Mouse (Mus musculus): ENCODE data around the gene Pabpn1l. TPM values are rescaled to one million over a fixed set of nuclear protein-coding genes. Genes with fewer than 3 reads are reported as not detected.

The Pabpn1l gene
- polyA plus RNA-seq, 1 experiment from 2014 or later, result 1.2 TPM

DNA sequence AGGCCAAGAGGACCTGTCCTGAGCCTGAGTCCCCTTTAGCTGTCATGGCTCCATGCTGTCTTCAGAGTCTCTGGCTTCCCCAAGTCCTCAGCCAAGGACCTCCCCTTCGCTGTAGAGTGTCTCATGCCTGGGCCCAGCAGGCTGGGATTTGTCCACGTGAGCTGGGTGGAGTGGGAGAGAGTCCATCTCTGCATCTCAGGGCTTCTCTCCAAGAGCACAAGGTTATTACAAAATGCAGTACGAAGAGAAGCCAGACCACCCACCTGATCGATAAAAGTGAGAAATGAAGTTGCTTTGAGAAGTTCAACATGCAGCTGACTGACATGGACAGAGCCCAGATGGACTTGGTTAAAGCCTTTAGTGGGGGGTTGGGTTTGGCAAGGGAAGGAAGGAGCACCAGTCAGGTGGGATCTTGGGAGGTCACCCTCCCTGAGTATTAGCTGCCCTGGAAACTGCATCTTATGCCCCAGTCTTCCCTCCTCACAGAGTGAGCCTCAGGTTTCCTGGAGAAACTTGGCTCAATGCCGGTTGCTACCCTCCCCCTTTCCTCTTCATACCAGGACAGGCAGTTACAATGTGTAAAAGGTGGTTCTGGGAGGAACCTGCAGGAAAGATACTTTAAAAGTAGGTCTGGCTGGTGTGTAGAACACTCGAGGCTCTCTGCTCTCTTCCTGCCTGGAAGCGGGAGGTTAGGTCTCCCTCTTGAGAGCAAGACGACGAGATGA is 6.2 kb downstream of the Pabpn1l start:
- Histone ChIP-seq H3K27ac (replicated peaks) (0 out of 2 replicates have a peak overlapping the region, but pooled peaks have one; percentile 7), H3K36me3 (0 out of 2 replicates have a peak, but pooled peaks cover 9% of the 10 kb centered on the region), H3K27me3 (no peaks in the 10 kb centered on the region), H3K4me3 (replicated peaks) (no peak overlapping the region), H3K4me1 (peaks cover 33% of the 10 kb centered on the region), H3K4me2 (replicated peaks) (no peak overlapping the region), H3K9me3 (replicated peaks) (no peaks in the 10 kb centered on the region), H3K9ac (no peak overlapping the region)
- ATAC-seq (ENCODE audit: insufficient number of reproducible peaks, low FRiP score, low TSS enrichment, low read depth), result no peak
- WGBS, result 51% methylated on average over 9 of the region's 9 CpGs

DNA sequence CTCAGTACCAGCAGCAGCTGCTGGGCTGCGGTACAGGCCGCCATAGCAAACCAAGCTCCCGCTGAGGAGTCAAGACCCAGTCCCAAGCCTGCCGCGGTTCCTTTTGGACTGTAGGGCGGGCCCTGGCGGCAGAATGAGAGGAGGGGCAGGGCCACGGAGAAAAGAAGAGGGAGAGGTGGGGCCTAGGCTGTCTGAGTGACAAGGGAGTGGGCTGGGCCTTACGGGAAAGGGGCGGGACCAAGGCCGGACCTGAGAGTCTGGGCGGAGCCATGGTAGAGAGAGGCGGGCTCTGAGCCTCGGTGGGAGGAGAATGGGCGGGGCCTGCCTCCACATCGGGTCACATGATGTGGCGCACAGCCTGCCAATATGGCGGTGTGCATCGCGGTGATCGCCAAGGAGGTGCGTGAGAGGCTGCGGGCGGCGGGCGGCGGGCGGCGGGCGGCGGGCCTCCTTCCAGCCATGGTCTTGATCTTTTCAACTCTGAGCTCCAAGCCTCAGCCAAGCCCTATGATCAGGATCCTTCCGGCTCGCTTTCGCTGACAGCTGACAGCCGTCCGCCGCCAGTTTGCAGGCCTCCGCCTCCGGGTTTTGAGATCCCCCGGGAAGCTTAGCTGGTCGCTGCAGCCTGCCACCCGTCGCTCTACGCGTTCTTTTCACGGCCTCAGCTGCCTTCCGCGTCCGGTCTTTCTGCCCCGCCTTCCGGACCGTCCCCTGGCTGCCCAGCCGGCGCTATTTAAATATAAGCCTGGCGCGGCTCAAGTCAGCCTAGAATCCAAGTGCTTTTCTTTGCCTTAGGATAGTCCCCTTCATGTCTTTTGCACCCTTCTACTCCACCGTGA is 11.0 kb downstream of the Pabpn1l start, which contains the start of the genes Galns and Trappc2l:
Galns (minus strand) TSS at position 169 of the 839 bp plus-strand sequence.
Trappc2l (plus strand) TSS at position 346 of the 839 bp plus-strand sequence.
- WGBS, result under 1% methylated on average over 57 of the region's 57 CpGs
- Histone ChIP-seq H3K9me3 (replicated peaks) (no peaks in the 10 kb centered on the region), H3K27ac (replicated peaks) (peak within 1 kb of the TSS; percentile 75), H3K4me1 (peaks cover 30% of the 10 kb centered on the region), H3K36me3 (0 out of 2 replicates have a peak, but pooled peaks cover 9% of the 10 kb centered on the region), H3K9ac (peak within 1 kb of the TSS; percentile 72), H3K4me2 (replicated peaks) (peak within 1 kb of the TSS; percentile 92), H3K27me3 (no peaks in the 10 kb centered on the region), H3K4me3 (replicated peaks) (peak within 1 kb of the TSS; percentile 75)
- ATAC-seq (ENCODE audit: insufficient number of reproducible peaks, low FRiP score, low TSS enrichment, low read depth), result peak; percentile 98

- peak; percentile 7; the same call in 1 of the 2 replicates for ATAC-seq (ENCODE audit: insufficient number of reproducible peaks, low FRiP score, low TSS enrichment, low read depth)
- Histone ChIP-seq H3K36me3 (0 out of 2 replicates have a peak, but pooled peaks cover 9% of the 10 kb centered on the region), H3K9ac (peak overlapping the region; percentile 72), H3K4me2 (replicated peaks) (peak overlapping the region; percentile 92), H3K4me3 (replicated peaks) (peak overlapping the region; percentile 75), H3K9me3 (replicated peaks) (no peaks in the 10 kb centered on the region), H3K27me3 (no peaks in the 10 kb centered on the region), H3K4me1 (peaks cover 22% of the 10 kb centered on the region), H3K27ac (replicated peaks) (peak overlapping the region; percentile 68; the same call in 1 of the 2 replicates)
- WGBS, result 2% methylated on average over 20 of the region's 20 CpGs
Measured at GRCm38 (mm10) chr8:122610612-122611277, 11.8 kb downstream of the Pabpn1l start.

DNA sequence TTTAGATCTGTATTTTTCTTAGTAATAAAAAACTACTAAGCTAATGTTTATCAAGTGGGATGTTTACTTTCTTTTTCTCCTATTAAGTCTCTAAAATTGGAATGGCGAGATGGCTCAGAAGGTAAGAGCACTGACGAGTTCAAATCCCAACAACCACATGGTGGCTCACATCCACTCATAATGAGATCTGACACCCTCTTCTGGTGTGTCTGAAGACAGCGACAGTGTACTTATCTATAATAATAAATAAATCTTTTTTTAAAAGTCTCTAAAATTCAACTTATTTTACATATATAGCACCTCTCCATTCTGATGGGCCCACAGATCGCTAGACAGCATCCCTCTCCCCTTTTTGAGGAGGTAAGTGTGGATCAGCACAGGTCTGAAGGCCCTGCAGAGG is 12.3 kb downstream of the Pabpn1l start:
- Histone ChIP-seq H3K27ac (replicated peaks) (no peak overlapping the region), H3K9ac (no peak overlapping the region), H3K36me3 (0 out of 2 replicates have a peak, but pooled peaks cover 9% of the 10 kb centered on the region), H3K9me3 (replicated peaks) (no peaks in the 10 kb centered on the region), H3K4me1 (peaks cover 22% of the 10 kb centered on the region), H3K4me2 (replicated peaks) (0 out of 2 replicates have a peak overlapping the region, but pooled peaks have one; percentile 92), H3K27me3 (no peaks in the 10 kb centered on the region), H3K4me3 (replicated peaks) (no peak overlapping the region)
- no peak for ATAC-seq (ENCODE audit: insufficient number of reproducible peaks, low FRiP score, low TSS enrichment, low read depth)
- 63% methylated on average over 4 of the region's 4 CpGs for WGBS

DNA sequence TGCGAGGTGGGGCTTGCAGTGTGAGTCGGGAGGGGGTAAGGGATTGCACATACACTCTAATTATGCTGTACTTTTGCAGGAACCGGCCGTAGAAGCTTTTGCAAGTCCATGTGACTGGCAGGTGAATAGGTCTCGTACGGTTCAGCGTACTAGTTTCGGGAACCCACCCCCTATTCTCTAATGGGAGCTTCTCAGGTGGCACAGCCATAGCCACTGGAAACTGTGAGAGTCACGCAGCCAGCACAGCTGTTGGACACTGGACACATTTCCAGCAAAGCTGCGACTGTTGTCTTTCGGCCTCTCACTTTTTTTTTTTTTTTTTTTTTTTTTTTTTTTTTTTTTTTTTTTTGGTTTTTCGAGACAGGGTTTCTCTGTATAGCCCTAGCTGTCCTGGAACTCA is 15.7 kb downstream of the Pabpn1l start:
- peaks cover 4% of the 10 kb centered on the region; the same call in 1 of the 2 replicates for H3K36me3 ChIP-seq

DNA sequence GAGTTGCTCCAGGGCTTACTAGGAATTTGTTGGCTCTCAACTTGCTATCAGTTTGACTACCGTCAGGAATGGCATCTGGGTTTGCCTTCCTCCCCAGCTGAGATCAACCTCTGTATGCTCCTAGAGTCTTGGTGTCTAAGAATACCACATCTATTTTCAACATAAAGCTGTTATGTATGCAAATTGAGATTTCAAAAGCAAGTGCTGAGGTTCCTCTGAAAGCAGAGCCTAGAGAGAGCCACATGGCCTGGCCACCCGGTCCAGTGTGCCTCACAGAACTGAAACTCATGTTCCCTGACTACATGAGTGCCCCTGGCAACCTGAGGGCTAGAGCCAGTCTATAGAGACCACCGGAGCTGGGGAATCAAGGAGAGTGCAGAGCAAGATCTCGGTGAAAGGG is 17.2 kb downstream of the Pabpn1l start:
- Histone ChIP-seq H3K4me2 (replicated peaks) (no peak overlapping the region), H3K9me3 (replicated peaks) (no peaks in the 10 kb centered on the region), H3K27me3 (no peaks in the 10 kb centered on the region), H3K4me1 (peaks cover 2% of the 10 kb centered on the region), H3K27ac (replicated peaks) (no peak overlapping the region), H3K36me3 (peaks cover 7% of the 10 kb centered on the region; the same call in 1 of the 2 replicates), H3K4me3 (replicated peaks) (no peak overlapping the region), H3K9ac (no peak overlapping the region)
- 65% methylated on average over 4 of the region's 4 CpGs for WGBS
- no peak for ATAC-seq (ENCODE audit: insufficient number of reproducible peaks, low FRiP score, low TSS enrichment, low read depth)

More for the DNA sequence above, 15.7 kb downstream of the Pabpn1l start:
- no peak overlapping the region for H3K27ac ChIP-seq (replicated peaks)
- H3K4me3 ChIP-seq (replicated peaks), result no peak overlapping the region
- WGBS, result 78% methylated on average over 11 of the region's 12 CpGs
- H3K4me1 ChIP-seq, result peaks cover 11% of the 10 kb centered on the region
- ATAC-seq (ENCODE audit: insufficient number of reproducible peaks, low FRiP score, low TSS enrichment, low read depth), result no peak
- H3K4me2 ChIP-seq (replicated peaks), result no peak overlapping the region
- H3K9ac ChIP-seq, result no peak overlapping the region
- no peaks in the 10 kb centered on the region for H3K9me3 ChIP-seq (replicated peaks)
- H3K27me3 ChIP-seq, result no peaks in the 10 kb centered on the region

GRCm38 (mm10) chr8:122604640-122605039 is 17.9 kb downstream of the Pabpn1l start:
- Histone ChIP-seq H3K27me3 (no peaks in the 10 kb centered on the region), H3K4me1 (no peaks in the 10 kb centered on the region), H3K27ac (replicated peaks) (no peak overlapping the region), H3K9ac (no peak overlapping the region), H3K36me3 (peaks cover 7% of the 10 kb centered on the region; the same call in 1 of the 2 replicates), H3K4me3 (replicated peaks) (no peak overlapping the region), H3K4me2 (replicated peaks) (no peak overlapping the region), H3K9me3 (replicated peaks) (no peaks in the 10 kb centered on the region)
- 62% methylated on average over 1 of the region's 1 CpGs for WGBS
- no peak for ATAC-seq (ENCODE audit: insufficient number of reproducible peaks, low FRiP score, low TSS enrichment, low read depth)

DNA sequence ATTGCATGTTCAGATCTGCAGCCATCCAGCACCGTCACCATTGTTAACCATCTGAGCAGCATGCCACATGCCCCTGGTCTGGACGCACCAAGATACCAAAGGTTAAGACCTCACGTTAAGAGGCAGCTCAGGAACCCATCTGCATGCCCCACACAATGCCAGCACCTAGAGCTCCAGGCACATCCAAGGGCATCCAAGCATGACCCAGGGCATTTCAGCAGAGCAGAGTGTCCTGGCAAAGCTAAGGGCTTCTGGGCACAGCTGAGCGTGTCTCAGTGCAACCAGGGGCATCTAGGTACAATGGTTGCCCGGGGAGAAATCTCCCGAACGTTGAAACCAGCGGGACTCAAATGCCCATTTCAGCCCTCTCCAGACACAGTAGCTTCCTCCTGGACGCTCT is 21.9 kb downstream of the Pabpn1l start:
- no peak overlapping the region for H3K27ac ChIP-seq (replicated peaks)
- 89% methylated on average over 9 of the region's 9 CpGs for WGBS

GRCm38 (mm10) chr8:122596031-122596430 is 26.5 kb downstream of the Pabpn1l start:
- WGBS, result 43% methylated on average over 4 of the region's 4 CpGs
- no peaks in the 10 kb centered on the region for H3K9me3 ChIP-seq (replicated peaks)
- no peaks in the 10 kb centered on the region for H3K4me1 ChIP-seq
- no peak overlapping the region for H3K27ac ChIP-seq (replicated peaks)
- H3K4me3 ChIP-seq (replicated peaks), result no peak overlapping the region
- no peak overlapping the region for H3K4me2 ChIP-seq (replicated peaks)
- no peaks in the 10 kb centered on the region for H3K27me3 ChIP-seq
- no peak for ATAC-seq (ENCODE audit: insufficient number of reproducible peaks, low FRiP score, low TSS enrichment, low read depth)
- no peaks in the 10 kb centered on the region for H3K36me3 ChIP-seq
- no peak overlapping the region for H3K9ac ChIP-seq

More for the DNA sequence above, 21.9 kb downstream of the Pabpn1l start:
- H3K4me3 ChIP-seq (replicated peaks), result no peak overlapping the region
- ATAC-seq (ENCODE audit: insufficient number of reproducible peaks, low FRiP score, low TSS enrichment, low read depth), result no peak
- no peaks in the 10 kb centered on the region for H3K9me3 ChIP-seq (replicated peaks)
- H3K36me3 ChIP-seq, result peaks cover 7% of the 10 kb centered on the region; the same call in 1 of the 2 replicates
- H3K4me2 ChIP-seq (replicated peaks), result no peak overlapping the region
- no peak overlapping the region for H3K9ac ChIP-seq
- no peaks in the 10 kb centered on the region for H3K4me1 ChIP-seq
- no peaks in the 10 kb centered on the region for H3K27me3 ChIP-seq

DNA sequence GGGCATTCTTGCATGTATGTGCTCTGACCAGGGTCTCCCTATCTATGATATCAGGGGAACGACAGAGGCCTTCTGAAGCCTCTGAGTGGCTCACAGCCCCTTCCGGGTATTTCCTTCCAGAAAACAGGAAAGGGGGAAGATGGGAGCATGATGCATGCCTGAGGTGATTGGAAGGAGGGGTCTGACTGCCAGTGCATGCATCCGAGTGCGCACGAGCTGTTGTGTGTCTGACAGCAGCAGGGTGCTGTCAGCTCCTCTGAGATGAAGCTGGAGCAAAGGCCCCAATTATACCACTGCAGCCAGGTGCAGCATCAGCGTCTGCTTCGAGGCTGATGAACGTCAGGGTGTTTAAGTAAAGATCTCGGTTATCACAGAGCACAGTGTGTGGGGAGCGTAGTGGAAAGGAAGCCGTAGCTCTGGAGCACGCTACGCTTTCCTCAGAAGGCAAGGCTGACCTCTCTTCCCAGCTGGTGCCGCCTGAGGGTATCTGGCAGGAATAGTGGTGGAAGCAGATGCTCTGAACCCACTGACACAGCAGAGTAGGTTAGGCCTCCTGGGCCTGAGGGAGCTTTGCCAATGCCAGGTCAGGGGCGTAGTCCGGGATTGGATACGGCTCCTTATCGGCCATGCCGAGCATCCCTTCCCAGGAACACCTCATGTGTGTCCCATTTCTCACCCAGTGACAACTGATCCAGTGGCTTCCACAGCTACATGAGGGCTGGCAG is 28.6 kb downstream of the Pabpn1l start:
- no peak overlapping the region for H3K4me2 ChIP-seq (replicated peaks)
- no peak for ATAC-seq (ENCODE audit: insufficient number of reproducible peaks, low FRiP score, low TSS enrichment, low read depth)
- no peak overlapping the region for H3K27ac ChIP-seq (replicated peaks)
- no peak overlapping the region for H3K4me3 ChIP-seq (replicated peaks)
- no peaks in the 10 kb centered on the region for H3K27me3 ChIP-seq
- H3K9me3 ChIP-seq (replicated peaks), result no peaks in the 10 kb centered on the region
- H3K4me1 ChIP-seq, result no peaks in the 10 kb centered on the region
- 69% methylated on average over 19 of the region's 19 CpGs for WGBS
- no peak overlapping the region for H3K9ac ChIP-seq
- H3K36me3 ChIP-seq, result no peaks in the 10 kb centered on the region
